Mouse (Mus musculus) CH12.LX (cell line): ENCODE data around the gene Zdhhc12. TPM values are rescaled to one million over a fixed set of nuclear protein-coding genes. Genes with fewer than 3 reads are reported as not detected.

ENCODE experiments used
- DNase-seq: peaks from one replicate; pipeline ENCODE4 v3.0.0-alpha.2; 2013; ENCODE audit errors: extremely low read depth
- H3K27ac ChIP-seq: 2 replicates; pipeline ENCODE4 v1.5.1; 2012; ENCODE audit warnings: low read depth, mild to moderate bottlenecking, control low read depth, moderate library complexity; ENCODE audit not compliant: insufficient read depth
- H3K27me3 ChIP-seq: replicated peaks from 2 replicates; pipeline ENCODE3; 2012; ENCODE audit warnings: inconsistent platforms
- H3K36me3 ChIP-seq, 2 experiments: replicated peaks in 1 of 2; 2 replicates each; pipeline versions ENCODE3 to v1.6.1; 2012; ENCODE audit warnings: inconsistent platforms in 1 of 2, low read length in 1 of 2, mild to moderate bottlenecking in 1 of 2, mixed read lengths in 1 of 2, moderate library complexity in 1 of 2; ENCODE audit not compliant: control insufficient read depth in 1 of 2, insufficient read depth in 1 of 2
- H3K4me1 ChIP-seq, 2 experiments: 2 replicates each; pipeline ENCODE4 v1.6.1; 2012; ENCODE audit warnings: inconsistent platforms in 1 of 2, moderate library complexity in 1 of 2; ENCODE audit not compliant: insufficient read depth in 2 of 2, control insufficient read depth in 1 of 2
- H3K4me2 ChIP-seq: 2 replicates; pipeline ENCODE4 v1.6.1; 2012; ENCODE audit warnings: low read depth, mild to moderate bottlenecking, control low read depth; ENCODE audit not compliant: poor library complexity, insufficient read depth, severe bottlenecking
- H3K4me3 ChIP-seq, 3 experiments: fragments of 150-350 bp in 1 of 3; sonication (generic) in 1 of 3; replicated peaks in 1 of 3; 2 replicates each; pipeline versions ENCODE3 to v1.5.1; 2011 to 2012; ENCODE audit warnings: low read depth in 2 of 3, low read length in 2 of 3, mild to moderate bottlenecking in 2 of 3, moderate library complexity in 2 of 3, control low read depth in 1 of 3, improper control_type of control experiment in 1 of 3, inconsistent platforms in 1 of 3, mixed read lengths in 1 of 3; ENCODE audit not compliant: poor library complexity in 1 of 3
- H3K79me2 ChIP-seq: replicated peaks from 2 replicates; pipeline ENCODE4 v1.6.1; 2012; ENCODE audit warnings: mild to moderate bottlenecking, moderate library complexity; ENCODE audit not compliant: control insufficient read depth, poor library complexity, insufficient read depth, severe bottlenecking; ENCODE audit errors: extremely low read depth
- H3K9ac ChIP-seq: 2 replicates; pipeline ENCODE4 v1.6.1; 2012; ENCODE audit warnings: low read depth, mild to moderate bottlenecking, control low read depth, moderate library complexity; ENCODE audit not compliant: insufficient read depth
- H3K9me3 ChIP-seq: replicated peaks from 2 replicates; pipeline ENCODE3; 2012; ENCODE audit warnings: low read length, inconsistent platforms, mixed read lengths
- CHD2 ChIP-seq: IDR thresholded peaks from 2 replicates; pipeline ENCODE4 v1.6.1; 2011; ENCODE audit warnings: low read length, improper control_type of control experiment
- CTCF ChIP-seq, 2 experiments: IDR thresholded peaks in 1 of 2; conservative IDR thresholded peaks in 1 of 2; 2 replicates each; pipeline ENCODE4 v1.5.1; 2011 to 2012; ENCODE audit warnings: low read depth in 2 of 2, low read length in 2 of 2, improper control_type of control experiment in 1 of 2, inconsistent platforms in 1 of 2, mild to moderate bottlenecking in 1 of 2, moderate library complexity in 1 of 2
- E2F4 ChIP-seq: IDR thresholded peaks from 2 replicates; pipeline ENCODE4 v1.6.1; 2011; ENCODE audit warnings: low read depth, low read length, improper control_type of control experiment; ENCODE audit not compliant: insufficient replicate concordance
- EP300 ChIP-seq: IDR thresholded peaks from 2 replicates; pipeline ENCODE4 v1.6.1; 2011; ENCODE audit warnings: low read length, improper control_type of control experiment
- ETS1 ChIP-seq: conservative IDR thresholded peaks from 2 replicates; pipeline ENCODE4 v1.6.1; 2012; ENCODE audit warnings: low read depth, mild to moderate bottlenecking, inconsistent platforms, low read length, improper control_type of control experiment, moderate library complexity
- HCFC1 ChIP-seq: IDR thresholded peaks from 2 replicates; pipeline ENCODE4 v1.6.1; 2012; ENCODE audit warnings: low read depth, mild to moderate bottlenecking, inconsistent platforms, low read length, improper control_type of control experiment
- IRF4 ChIP-seq: IDR thresholded peaks from 2 replicates; pipeline ENCODE4 v1.6.1; 2014; ENCODE audit warnings: low read depth, mild to moderate bottlenecking, inconsistent platforms, low read length, improper control_type of control experiment
- JUND ChIP-seq: conservative IDR thresholded peaks from 2 replicates; pipeline ENCODE4 v1.6.1; 2011; ENCODE audit warnings: low read depth, low read length, improper control_type of control experiment
- KAT2A ChIP-seq: IDR thresholded peaks from 2 replicates; pipeline ENCODE4 v1.6.1; 2012; ENCODE audit warnings: low read length, improper control_type of control experiment, inconsistent platforms; ENCODE audit not compliant: insufficient replicate concordance
- MAFK ChIP-seq: IDR thresholded peaks from 2 replicates; pipeline ENCODE4 v1.6.1; 2011; ENCODE audit warnings: low read length, improper control_type of control experiment; ENCODE audit not compliant: insufficient replicate concordance
- MAZ ChIP-seq: IDR thresholded peaks from 2 replicates; pipeline ENCODE4 v1.6.1; 2012; ENCODE audit warnings: low read depth, mild to moderate bottlenecking, inconsistent platforms, low read length, improper control_type of control experiment, moderate library complexity
- MEF2A ChIP-seq: IDR thresholded peaks from 2 replicates; pipeline ENCODE4 v1.6.1; 2014; ENCODE audit warnings: low read depth, mild to moderate bottlenecking, inconsistent platforms, low read length, improper control_type of control experiment, borderline replicate concordance
- MXI1 ChIP-seq: IDR thresholded peaks from 2 replicates; pipeline ENCODE4 v1.6.1; 2011; ENCODE audit warnings: mild to moderate bottlenecking, low read depth, low read length, improper control_type of control experiment
- MYC ChIP-seq: IDR thresholded peaks from 2 replicates; pipeline ENCODE4 v1.6.1; 2011; ENCODE audit warnings: low read depth, mild to moderate bottlenecking, improper control_type of control experiment, low read length
- NRF1 ChIP-seq: IDR thresholded peaks from 2 replicates; pipeline ENCODE4 v1.6.1; 2014; ENCODE audit warnings: low read depth, mild to moderate bottlenecking, inconsistent platforms, low read length, improper control_type of control experiment, moderate library complexity
- PAX5 ChIP-seq: IDR thresholded peaks from 2 replicates; pipeline ENCODE4 v1.6.1; 2012; ENCODE audit warnings: low read length, inconsistent platforms, mixed read lengths
- POLR2A ChIP-seq: IDR thresholded peaks from 2 replicates; pipeline ENCODE4 v1.6.1; 2011; ENCODE audit warnings: low read depth, mild to moderate bottlenecking, improper control_type of control experiment, low read length
- RAD21 ChIP-seq: IDR thresholded peaks from 2 replicates; pipeline ENCODE4 v1.6.1; 2011; ENCODE audit warnings: low read depth, mild to moderate bottlenecking, low read length, improper control_type of control experiment, moderate library complexity
- SIN3A ChIP-seq: IDR thresholded peaks from 2 replicates; pipeline ENCODE4 v1.6.1; 2012; ENCODE audit warnings: low read length, improper control_type of control experiment, inconsistent platforms
- SMC3 ChIP-seq: IDR thresholded peaks from 2 replicates; pipeline ENCODE4 v1.6.1; 2011; ENCODE audit warnings: low read depth, low read length, improper control_type of control experiment
- UBTF ChIP-seq: IDR thresholded peaks from 2 replicates; pipeline ENCODE4 v1.6.1; 2012; ENCODE audit warnings: low read depth, mild to moderate bottlenecking, inconsistent platforms, low read length, improper control_type of control experiment, moderate library complexity
- USF1 ChIP-seq: IDR thresholded peaks from 2 replicates; pipeline ENCODE4 v1.6.1; 2014; ENCODE audit warnings: low read depth, mild to moderate bottlenecking, inconsistent platforms, low read length, improper control_type of control experiment
- USF2 ChIP-seq: conservative IDR thresholded peaks from 2 replicates; pipeline ENCODE4 v1.6.1; 2011; ENCODE audit warnings: low read depth, low read length, improper control_type of control experiment
- ZC3H11A ChIP-seq: IDR thresholded peaks from 2 replicates; pipeline ENCODE4 v1.6.1; 2012; ENCODE audit warnings: low read depth, mild to moderate bottlenecking, inconsistent platforms, low read length, improper control_type of control experiment
- ZKSCAN1 ChIP-seq: IDR thresholded peaks from 2 replicates; pipeline ENCODE4 v1.6.1; 2012; ENCODE audit warnings: low read depth, inconsistent platforms, low read length, improper control_type of control experiment, borderline replicate concordance
- dilution Hi-C: fragments of 300-500 bp; cut with MboI; formaldehyde crosslinking; loops from 2 replicates; pipeline ENCODE4 v1.14.3; 2020; ENCODE audit warnings: low sequenced_read_pairs; ENCODE audit not compliant: extremely low pct_unique_long_range_greater_than_20kb, extremely low pct_ligation_motif_present
- in situ Hi-C: fragments of 300-500 bp; cut with MboI; formaldehyde crosslinking; loops from 3 replicates; pipeline ENCODE4 v1.14.3; 2019; ENCODE audit warnings: low sequenced_read_pairs, low pct_ligation_motif_present, low pct_unique_long_range_greater_than_20kb, mixed read lengths
- polyA plus RNA-seq: library from polyadenylated mRNA; unstranded; fragments of >175 nt; gene quantifications from 2 replicates; pipeline ENCODE4 v1.2.1, GENCODE M21; 2012; ENCODE audit warnings: low read depth; ENCODE audit not compliant: insufficient read length
- total RNA-seq, 2 experiments: library from RNA; depleted of rRNA; stranded (reverse); fragments of 300-350 nt in 1 of 2; fragments of >200 nt in 1 of 2; gene quantifications; 2 replicates each; pipeline ENCODE4 v1.2.3; 2012 to 2014

Zdhhc12 gene
- total and polyA plus RNA-seq, 3 experiments: 15.6 to 42.8 (median 36.5) TPM

DNA sequence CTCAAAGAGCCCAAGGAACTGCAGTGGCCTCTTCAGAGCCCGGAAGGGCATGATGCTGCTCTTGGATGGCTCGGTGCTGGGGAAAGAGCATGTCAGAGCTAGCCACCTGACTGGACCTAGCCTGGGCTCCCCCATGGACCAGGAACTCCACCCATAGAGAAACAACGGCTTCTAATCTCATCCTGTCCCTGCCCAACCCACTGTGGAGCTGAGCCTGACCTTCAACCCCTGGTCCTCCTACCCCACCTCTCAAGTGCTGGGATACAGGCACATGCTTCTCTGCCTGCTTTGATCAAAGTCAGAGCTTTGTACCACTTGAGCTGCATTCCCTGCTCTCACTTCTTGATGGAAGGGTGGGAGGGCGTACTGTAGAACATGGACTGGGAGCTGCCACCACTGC lies 14.8 kb upstream of the Zdhhc12 start:
- H3K4me1 ChIP-seq: no peaks in the 10 kb centered on the region
- TF ChIP-seq MAFK (no peak), E2F4 (no peak), UBTF (no peak), MXI1 (no peak), ZKSCAN1 (no peak), KAT2A (no peak), SMC3 (no peak), MEF2A (no peak), CHD2 (no peak), MAZ (no peak), JUND (no peak), POLR2A (no peak), RAD21 (no peak), SIN3A (no peak), PAX5 (no peak), NRF1 (no peak), USF1 (no peak), USF2 (no peak), CTCF (conservative IDR thresholded peaks at IDR 0.05 in 1 of 2, IDR thresholded peaks at IDR 0.05 in 1 of 2; ENCODE audit: low read depth in 2 of 2, low read length in 2 of 2) (no peak), ETS1 (no peak)
- TF ChIP-seq, all 38 proteins: peak for 0
- no peak for DNase-seq
- dilution Hi-C loops: no loop called here
- no peaks in the 10 kb centered on the region for H3K27me3 ChIP-seq
- peaks cover 53 to 85% of the 10 kb centered on the region in 2 experiments for H3K36me3 ChIP-seq
- in situ Hi-C loops: no loop called here
- no peaks in the 10 kb centered on the region for H3K9me3 ChIP-seq
- no peak overlapping the region for H3K9ac ChIP-seq
- H3K4me2 ChIP-seq: no peak overlapping the region
- H3K79me2 ChIP-seq: no peaks in the 10 kb centered on the region
- no peak overlapping the region for H3K27ac ChIP-seq
- no peak overlapping the region for H3K4me3 ChIP-seq

DNA sequence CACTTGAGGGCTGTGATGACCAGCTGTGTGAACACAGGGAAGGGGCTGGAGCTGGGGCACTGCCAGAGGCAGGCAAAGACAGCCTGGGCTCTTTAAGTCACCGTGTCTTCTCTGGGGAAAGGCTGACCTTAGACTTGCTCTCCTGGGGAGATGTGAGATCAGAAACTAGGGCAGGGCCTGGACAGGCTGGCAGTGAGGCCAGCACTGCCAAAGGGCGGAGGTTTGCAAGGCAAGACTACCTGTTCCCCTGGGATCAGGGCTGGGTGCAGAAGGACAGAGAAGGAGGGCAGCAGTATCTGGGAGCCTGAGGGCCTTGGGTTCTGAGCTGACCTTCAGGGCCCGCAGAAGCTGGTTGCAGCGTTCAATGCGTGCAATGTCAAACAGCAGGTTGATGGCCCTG lies 14.2 kb upstream of the Zdhhc12 start:
- Histone ChIP-seq H3K4me1 (no peaks in the 10 kb centered on the region), H3K27ac (no peak overlapping the region), H3K4me3 (no peak overlapping the region)
- no peak for DNase-seq
- dilution Hi-C loops: no loop called here
- no peak for TF ChIP-seq USF2
- no peak for TF ChIP-seq ZKSCAN1
- TF ChIP-seq CTCF (conservative IDR thresholded peaks at IDR 0.05 in 1 of 2, IDR thresholded peaks at IDR 0.05 in 1 of 2; ENCODE audit: low read depth in 2 of 2, low read length in 2 of 2): no peak
- TF ChIP-seq ZC3H11A: no peak
- no peak for TF ChIP-seq MEF2A
- TF ChIP-seq HCFC1: no peak
- TF ChIP-seq CHD2: no peak
- no peak for TF ChIP-seq JUND
- no peak for TF ChIP-seq IRF4
- no peak for TF ChIP-seq NRF1
- no peak for TF ChIP-seq MYC
- no peak for TF ChIP-seq UBTF
- no peak for TF ChIP-seq EP300
- TF ChIP-seq, all 38 proteins: peak for 0
- H3K9ac ChIP-seq: no peak overlapping the region
- no peaks in the 10 kb centered on the region for H3K9me3 ChIP-seq
- peaks cover 55 to 85% of the 10 kb centered on the region in 2 experiments for H3K36me3 ChIP-seq
- H3K27me3 ChIP-seq: no peaks in the 10 kb centered on the region
- H3K4me2 ChIP-seq: no peak overlapping the region
- in situ Hi-C loops: no loop called here
- no peaks in the 10 kb centered on the region for H3K79me2 ChIP-seq
